Mouse (Mus musculus) MEL (cell line): ENCODE data around the gene Ass1. TPM values are rescaled to one million over a fixed set of nuclear protein-coding genes. Genes with fewer than 3 reads are reported as not detected.

ENCODE experiments used
- DNase-seq: peaks from one replicate; pipeline ENCODE4 v3.0.0; 2011; ENCODE audit warnings: low read depth, low spot score
- H3K27ac ChIP-seq: 2 replicates; pipeline ENCODE4 v1.5.1; 2012; ENCODE audit warnings: low read depth, mild to moderate bottlenecking, control low read depth, low read length, moderate library complexity; ENCODE audit not compliant: control insufficient read depth
- H3K27me3 ChIP-seq, 2 experiments: fragments of 150-350 bp in 1 of 2; sonication (generic) in 1 of 2; 2 replicates each; pipeline ENCODE4 v1.6.1; 2012; ENCODE audit warnings: low read length in 2 of 2, mild to moderate bottlenecking in 2 of 2, improper control_type of control experiment in 1 of 2, moderate library complexity in 1 of 2; ENCODE audit not compliant: insufficient read depth in 2 of 2, control insufficient read depth in 1 of 2
- H3K36me3 ChIP-seq, 2 experiments: 2 replicates each; pipeline ENCODE4 v1.6.1; 2012 to 2014; ENCODE audit warnings: low read length in 2 of 2, improper control_type of control experiment in 1 of 2, inconsistent platforms in 1 of 2, mild to moderate bottlenecking in 1 of 2; ENCODE audit not compliant: insufficient read depth in 2 of 2, control insufficient read depth in 1 of 2
- H3K4me1 ChIP-seq, 2 experiments: fragments of 150-350 bp in 1 of 2; sonication (generic) in 1 of 2; 2 replicates each; pipeline ENCODE4 v1.6.1; 2012; ENCODE audit warnings: low read length in 2 of 2, improper control_type of control experiment in 1 of 2, mild to moderate bottlenecking in 1 of 2; ENCODE audit not compliant: insufficient read depth in 2 of 2, control insufficient read depth in 1 of 2
- H3K4me3 ChIP-seq, 2 experiments: fragments of 150-350 bp in 1 of 2; sonication (generic) in 1 of 2; 2 replicates each; pipeline ENCODE4 v1.5.1; 2012; ENCODE audit warnings: low read depth in 2 of 2, low read length in 2 of 2, mild to moderate bottlenecking in 2 of 2, moderate library complexity in 2 of 2, control low read depth in 1 of 2, improper control_type of control experiment in 1 of 2; ENCODE audit not compliant: control insufficient read depth in 1 of 2, insufficient read depth in 1 of 2
- H3K79me2 ChIP-seq: 2 replicates; pipeline ENCODE4 v1.6.1; 2012; ENCODE audit warnings: mild to moderate bottlenecking, low read length, moderate library complexity; ENCODE audit not compliant: control insufficient read depth, poor library complexity, insufficient read depth
- H3K9ac ChIP-seq: 2 replicates; pipeline ENCODE4 v1.6.1; 2012; ENCODE audit warnings: low read depth, mild to moderate bottlenecking, control low read depth, low read length, moderate library complexity; ENCODE audit not compliant: control insufficient read depth, poor library complexity, severe bottlenecking
- H3K9me3 ChIP-seq: fragments of 150-350 bp; sonication (generic); replicated peaks from 2 replicates; pipeline ENCODE4 v1.6.1; 2012; ENCODE audit warnings: mild to moderate bottlenecking, low read length, improper control_type of control experiment, moderate library complexity; ENCODE audit not compliant: insufficient read depth
- CHD1 ChIP-seq: IDR thresholded peaks from 2 replicates; pipeline ENCODE4 v1.6.1; 2012; ENCODE audit warnings: low read depth, mild to moderate bottlenecking, inconsistent platforms, low read length, improper control_type of control experiment
- CHD2 ChIP-seq: IDR thresholded peaks from 2 replicates; pipeline ENCODE4 v1.6.1; 2011; ENCODE audit warnings: low read length, improper control_type of control experiment
- CTCF ChIP-seq, 3 experiments: IDR thresholded peaks in 2 of 3; conservative IDR thresholded peaks in 1 of 3; 2 replicates each; pipeline ENCODE4 v1.5.1; 2011 to 2012; ENCODE audit warnings: low read length in 3 of 3, low read depth in 2 of 3, mild to moderate bottlenecking in 2 of 3, improper control_type of control experiment in 1 of 3, inconsistent platforms in 1 of 3, mixed read lengths in 1 of 3, moderate library complexity in 1 of 3; ENCODE audit not compliant: control insufficient read depth in 1 of 3, insufficient read depth in 1 of 3, poor library complexity in 1 of 3, severe bottlenecking in 1 of 3
- ELF1 ChIP-seq: IDR thresholded peaks from 2 replicates; pipeline ENCODE4 v1.6.1; 2014; ENCODE audit warnings: low read depth, mild to moderate bottlenecking, inconsistent platforms, low read length, improper control_type of control experiment, moderate library complexity
- ETS1 ChIP-seq: IDR thresholded peaks from 2 replicates; pipeline ENCODE4 v1.6.1; 2012; ENCODE audit warnings: low read depth, mild to moderate bottlenecking, inconsistent platforms, low read length, improper control_type of control experiment, moderate library complexity
- HCFC1 ChIP-seq: IDR thresholded peaks from 2 replicates; pipeline ENCODE4 v1.6.1; 2012; ENCODE audit warnings: low read depth, mild to moderate bottlenecking, inconsistent platforms, low read length, improper control_type of control experiment, moderate library complexity
- MAFK ChIP-seq: IDR thresholded peaks from 2 replicates; pipeline ENCODE4 v1.6.1; 2011; ENCODE audit warnings: low read depth, mild to moderate bottlenecking, low read length, improper control_type of control experiment, borderline replicate concordance
- MAZ ChIP-seq: IDR thresholded peaks from 2 replicates; pipeline ENCODE4 v1.6.1; 2012; ENCODE audit warnings: low read depth, mild to moderate bottlenecking, inconsistent platforms, low read length, improper control_type of control experiment
- MXI1 ChIP-seq: IDR thresholded peaks from 2 replicates; pipeline ENCODE4 v1.6.1; 2011; ENCODE audit warnings: mild to moderate bottlenecking, low read depth, low read length, improper control_type of control experiment
- MYC ChIP-seq: IDR thresholded peaks from 2 replicates; pipeline ENCODE4 v1.6.1; 2011; ENCODE audit warnings: low read depth, mild to moderate bottlenecking, low read length, improper control_type of control experiment, moderate library complexity
- NELFE ChIP-seq: IDR thresholded peaks from 2 replicates; pipeline ENCODE4 v1.6.1; 2011; ENCODE audit warnings: low read depth, low read length, improper control_type of control experiment
- POLR2A ChIP-seq, 2 experiments: IDR thresholded peaks; 2 replicates each; pipeline ENCODE4 v1.6.1; 2011 to 2012; ENCODE audit warnings: low read length in 2 of 2, mild to moderate bottlenecking in 2 of 2, control low read depth in 1 of 2, improper control_type of control experiment in 1 of 2, low read depth in 1 of 2, moderate library complexity in 1 of 2; ENCODE audit not compliant: control insufficient read depth in 1 of 2, insufficient read depth in 1 of 2, poor library complexity in 1 of 2
- POLR2AphosphoS5 ChIP-seq: IDR thresholded peaks from 2 replicates; pipeline ENCODE4 v1.6.1; 2012; ENCODE audit warnings: low read depth, borderline replicate concordance, mild to moderate bottlenecking, inconsistent platforms, low read length, moderate library complexity, mixed read lengths
- RAD21 ChIP-seq: IDR thresholded peaks from 2 replicates; pipeline ENCODE4 v1.6.1; 2011; ENCODE audit warnings: mild to moderate bottlenecking, low read depth, low read length, improper control_type of control experiment
- SIN3A ChIP-seq: IDR thresholded peaks from 2 replicates; pipeline ENCODE4 v1.6.1; 2012; ENCODE audit warnings: low read length, improper control_type of control experiment, inconsistent platforms
- SMC3 ChIP-seq: IDR thresholded peaks from 2 replicates; pipeline ENCODE4 v1.6.1; 2011; ENCODE audit warnings: low read depth, low read length, improper control_type of control experiment
- TBP ChIP-seq: IDR thresholded peaks from 2 replicates; pipeline ENCODE4 v1.8.0; 2011; ENCODE audit warnings: low read depth, low read length, improper control_type of control experiment
- TCF12 ChIP-seq: IDR thresholded peaks from 2 replicates; pipeline ENCODE4 v1.6.1; 2014; ENCODE audit warnings: low read depth, mild to moderate bottlenecking, inconsistent platforms, low read length, improper control_type of control experiment, moderate library complexity
- USF1 ChIP-seq: IDR thresholded peaks from 2 replicates; pipeline ENCODE4 v1.6.1; 2014; ENCODE audit warnings: low read depth, mild to moderate bottlenecking, inconsistent platforms, low read length, improper control_type of control experiment, moderate library complexity
- ZKSCAN1 ChIP-seq: IDR thresholded peaks from 2 replicates; pipeline ENCODE4 v1.6.1; 2012; ENCODE audit warnings: low read depth, mild to moderate bottlenecking, inconsistent platforms, low read length, improper control_type of control experiment, moderate library complexity
- ZNF384 ChIP-seq: IDR thresholded peaks from 2 replicates; pipeline ENCODE4 v1.6.1; 2012; ENCODE audit warnings: low read depth, mild to moderate bottlenecking, inconsistent platforms, low read length, improper control_type of control experiment
- polyA plus RNA-seq, 2 experiments: library from polyadenylated mRNA; stranded (reverse) in 1 of 2; unstranded in 1 of 2; fragments of >175 nt in 1 of 2; fragments of >200 nt in 1 of 2; gene quantifications; 2 replicates each; pipeline versions ENCODE4 v1.2.1 to v1.2.4; 2012; ENCODE audit warnings: low replicate concordance in 2 of 2, low read depth in 1 of 2; ENCODE audit not compliant: insufficient read length in 2 of 2, insufficient read depth in 1 of 2, missing spikeins in 1 of 2
- total RNA-seq: library from RNA; depleted of rRNA; stranded (reverse); fragments of 300-350 nt; gene quantifications from 2 replicates; pipeline ENCODE4 v1.2.3, GENCODE M21; 2012

Ass1 gene
- total and polyA plus RNA-seq, 3 experiments, result 45.0 to 88.0 TPM; not detected in 1

GRCm38 (mm10) chr2:31420914-31421313 is 49.1 kb upstream of the Ass1 start:
- Histone ChIP-seq H3K27ac (no peak overlapping the region), H3K4me3 (no peak overlapping the region), H3K79me2 (no peaks in the 10 kb centered on the region), H3K4me1 (no peaks in the 10 kb centered on the region), H3K36me3 (no peaks in the 10 kb centered on the region), H3K27me3 (0 out of 4 replicates have a peak, but pooled peaks cover 0 to 1% of the 10 kb centered on the region in 2 experiments), H3K9me3 (no peaks in the 10 kb centered on the region), H3K9ac (no peak overlapping the region)
- no peak for TF ChIP-seq MAZ
- TF ChIP-seq MAFK, result no peak
- TF ChIP-seq CHD1, result no peak
- no peak for TF ChIP-seq SMC3
- TF ChIP-seq CTCF (IDR thresholded peaks at IDR 0.05 in 2 of 3, conservative IDR thresholded peaks at IDR 0.05 in 1 of 3; ENCODE audit: control insufficient read depth in 1 of 3, insufficient read depth in 1 of 3, low read depth in 2 of 3, low read length in 3 of 3, poor library complexity in 1 of 3, severe bottlenecking in 1 of 3), result peak in 2 of 3 experiments; percentile 22 to 25; a peak in 3 of 6 replicates
- TF ChIP-seq ZKSCAN1, result no peak
- peak; percentile 7 for DNase-seq

GRCm38 (mm10) chr2:31422576-31422975 is 47.4 kb upstream of the Ass1 start:
- Histone ChIP-seq H3K27me3 (peaks cover under 1 to 3% of the 10 kb centered on the region in 2 experiments; a peak in 1 of 4 replicates), H3K9ac (no peak overlapping the region), H3K4me3 (no peak overlapping the region), H3K4me1 (no peaks in the 10 kb centered on the region), H3K79me2 (no peaks in the 10 kb centered on the region), H3K27ac (no peak overlapping the region), H3K36me3 (no peaks in the 10 kb centered on the region), H3K9me3 (no peaks in the 10 kb centered on the region)
- DNase-seq, result no peak
- TF ChIP-seq HCFC1, result no peak
- no peak for TF ChIP-seq TBP
- no peak for TF ChIP-seq TCF12
- no peak for TF ChIP-seq ZKSCAN1
- no peak for TF ChIP-seq RAD21
- TF ChIP-seq POLR2AphosphoS5, result no peak
- TF ChIP-seq MYC, result no peak
- no peak for TF ChIP-seq CHD2
- TF ChIP-seq MXI1, result no peak
- no peak for TF ChIP-seq ELF1

- H3K4me3 ChIP-seq, result no peak overlapping the region
- no peaks in the 10 kb centered on the region for H3K9me3 ChIP-seq
- H3K9ac ChIP-seq, result no peak overlapping the region
- H3K4me1 ChIP-seq, result no peaks in the 10 kb centered on the region
- H3K27ac ChIP-seq, result no peak overlapping the region
- TF ChIP-seq ETS1 (no peak), ELF1 (no peak), MAZ (no peak), ZNF384 (no peak), CHD1 (no peak), TBP (no peak), POLR2A (IDR thresholded peaks at IDR 0.05; ENCODE audit: control insufficient read depth in 1 of 2, insufficient read depth in 1 of 2, low read depth in 1 of 2, low read length in 2 of 2, poor library complexity in 1 of 2) (no peak), NELFE (no peak), USF1 (no peak), SIN3A (no peak)
- no peak for DNase-seq
- H3K79me2 ChIP-seq, result no peaks in the 10 kb centered on the region
- H3K27me3 ChIP-seq, result peaks cover 7 to 14% of the 10 kb centered on the region in 2 experiments
- H3K36me3 ChIP-seq, result no peaks in the 10 kb centered on the region
These were observed 38.5 kb upstream of the Ass1 start for GRCm38 (mm10) chr2:31431477-31431876.
